Mouse (Mus musculus) thymus, postnatal 14 days (tissue): ENCODE measurements around the gene Naa40.

Source experiments
- DNase-seq: peaks from one replicate; pipeline ENCODE4 v3.0.0; 2021

The Naa40 gene

DNA sequence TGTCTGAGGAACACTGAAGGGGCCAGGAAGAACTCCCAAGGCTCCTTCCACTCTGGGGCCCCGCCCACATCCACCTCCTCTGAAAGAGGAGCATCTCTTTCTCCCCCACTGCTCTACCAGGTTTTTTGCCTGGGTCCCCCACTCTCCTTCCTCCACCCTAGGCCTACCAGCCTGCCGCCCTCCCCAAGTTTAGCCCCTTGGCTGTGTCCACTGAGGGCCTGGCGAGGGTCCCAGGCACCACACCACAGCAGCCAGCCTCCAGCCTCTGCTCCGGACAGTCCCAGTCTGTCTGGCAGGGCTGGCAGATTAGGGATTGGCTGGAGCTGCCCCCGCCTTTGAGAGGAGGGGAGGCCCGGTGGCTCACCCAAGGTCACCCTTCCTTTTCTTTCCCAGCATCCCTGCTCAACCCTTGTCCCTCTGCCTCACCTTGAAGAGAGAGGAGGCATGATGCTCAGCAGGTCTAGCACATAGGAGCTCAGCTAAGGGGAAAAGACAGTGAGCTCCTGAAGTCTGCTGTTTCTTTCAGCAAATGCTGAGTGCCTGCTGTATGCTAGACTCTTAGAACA lies 23.9 kb upstream of the Naa40 start:
- no peak for DNase-seq

DNA sequence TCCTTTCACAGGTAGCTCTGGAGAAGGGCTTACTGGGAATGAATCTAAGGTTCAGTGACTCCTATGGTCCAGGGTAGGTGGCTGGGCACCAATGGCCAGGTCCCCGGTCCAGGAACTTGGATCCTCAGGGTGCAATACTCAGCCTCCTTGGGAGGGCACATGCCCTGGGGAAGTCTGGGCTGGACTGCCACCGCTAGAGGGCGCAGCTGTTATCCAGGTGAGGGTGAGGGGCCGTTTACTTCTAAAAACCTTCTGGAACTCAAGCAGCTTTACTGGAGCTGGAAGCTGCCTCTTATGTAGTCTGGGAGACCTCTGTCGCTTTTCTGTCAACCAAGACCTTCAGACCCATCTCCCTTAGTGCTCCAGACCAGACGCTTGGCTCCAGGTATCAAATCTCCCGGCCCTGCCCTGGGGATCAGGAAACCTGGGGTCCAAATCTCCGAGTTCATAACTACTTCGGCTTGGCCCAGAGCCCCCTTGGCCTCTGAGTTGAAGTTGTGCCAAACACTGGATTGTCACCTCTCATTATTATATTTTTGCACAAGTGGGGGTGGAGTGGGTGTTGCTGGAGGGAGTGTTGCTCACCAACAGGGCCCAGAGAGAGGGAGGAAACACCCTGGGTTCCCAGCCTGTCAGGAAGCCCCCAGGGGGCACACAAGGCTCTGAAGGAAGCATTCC lies 23.2 kb upstream of the Naa40 start:
- DNase-seq = peak; percentile 89

DNA sequence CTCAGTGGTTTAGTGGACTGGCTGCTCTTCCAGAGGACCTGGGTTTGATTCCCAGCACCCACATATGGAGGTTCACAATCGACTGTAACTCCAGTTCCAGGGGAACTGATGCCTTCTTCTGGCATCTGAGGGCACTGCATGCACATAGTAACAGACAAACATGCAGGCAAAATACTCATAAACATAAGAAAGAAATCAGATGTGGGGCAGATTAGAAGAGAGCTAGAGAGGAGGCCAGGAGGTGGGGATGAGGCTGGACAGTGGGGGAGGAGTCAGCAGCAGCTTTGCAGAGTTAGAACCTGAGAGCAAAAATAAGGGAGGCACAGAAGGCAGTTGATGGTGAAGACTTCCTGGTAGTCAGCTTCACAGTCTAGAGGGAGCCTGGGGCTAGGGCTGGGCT lies 21.6 kb upstream of the Naa40 start:
- no peak for DNase-seq

DNA sequence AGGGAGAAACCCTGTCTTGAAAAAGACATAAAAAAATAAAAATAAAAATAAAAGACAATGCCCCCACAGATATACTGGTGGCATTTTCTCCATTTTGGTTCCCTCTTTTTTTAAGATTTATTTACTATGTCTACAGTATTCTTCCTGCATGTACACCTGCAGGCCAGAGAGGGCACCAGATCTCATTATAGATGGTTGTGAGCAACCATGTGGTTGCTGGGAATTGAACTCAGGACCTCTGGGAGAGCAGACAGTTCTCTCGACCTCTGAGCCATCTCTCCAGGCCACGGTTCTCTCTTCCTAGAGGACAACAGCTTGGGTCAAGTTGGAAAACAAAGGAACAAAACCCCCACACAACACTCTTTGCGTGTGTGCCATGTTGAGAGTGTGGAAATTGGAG lies 21.0 kb upstream of the Naa40 start:
- DNase-seq = no peak

DNA sequence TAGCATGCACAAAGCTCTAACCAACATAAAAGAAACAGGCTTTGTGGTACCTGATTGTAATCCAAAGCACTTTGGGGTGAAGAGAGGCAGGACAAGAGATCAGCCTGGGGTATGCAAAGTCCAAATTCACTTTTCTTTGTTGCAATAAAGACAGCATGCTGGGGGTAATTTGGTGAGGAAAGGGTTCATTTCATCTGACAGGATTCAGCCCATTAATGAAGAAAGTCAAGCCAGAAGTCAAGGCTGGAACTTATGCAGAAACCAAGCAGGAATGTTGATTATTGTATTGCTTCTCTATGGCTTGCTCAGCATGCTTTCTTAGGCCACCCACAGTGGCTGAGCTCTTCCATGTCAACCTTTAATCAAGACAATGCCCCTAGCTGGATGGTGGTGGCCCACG lies 20.5 kb upstream of the Naa40 start:
- DNase-seq = no peak

DNA sequence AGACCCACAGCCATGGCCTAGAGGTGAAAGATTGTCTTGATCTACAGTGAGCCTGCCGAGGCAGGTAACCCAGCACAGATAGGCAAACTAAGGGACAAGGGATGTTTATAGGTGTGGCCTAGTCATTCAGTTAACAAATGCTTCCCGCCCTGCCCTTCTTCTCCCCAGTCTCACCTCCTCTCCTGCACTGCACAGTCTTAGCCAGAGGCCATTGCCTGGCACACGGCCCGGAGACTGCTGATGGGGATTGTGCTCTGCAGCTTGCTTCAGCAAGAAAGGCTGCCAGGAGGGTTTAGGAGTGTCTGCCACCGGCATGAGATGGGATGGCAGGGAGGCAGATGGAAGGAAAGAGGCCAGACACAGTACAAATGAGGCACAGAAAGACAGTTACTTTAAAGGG lies 16.9 kb upstream of the Naa40 start:
- no peak for DNase-seq

DNA sequence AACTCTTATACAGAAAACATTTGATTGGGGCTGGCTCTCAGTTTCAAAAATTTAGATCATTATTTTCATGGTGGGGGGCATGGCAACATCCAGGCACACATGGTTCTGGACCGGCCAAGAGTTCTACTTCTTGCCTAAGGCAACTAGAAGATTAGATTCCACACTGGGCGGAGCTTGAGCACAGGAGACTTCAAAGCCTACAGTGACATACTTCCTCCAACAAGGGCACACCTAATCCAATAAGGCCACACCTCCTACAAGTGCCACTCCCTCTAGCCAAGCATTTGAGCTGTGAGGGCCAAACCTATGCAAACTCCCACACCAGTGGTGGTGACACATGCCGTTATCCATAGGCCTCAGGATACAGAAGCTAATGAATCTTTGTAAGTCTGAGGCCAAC lies 5.0 kb upstream of the Naa40 start:
- DNase-seq = no peak

DNA sequence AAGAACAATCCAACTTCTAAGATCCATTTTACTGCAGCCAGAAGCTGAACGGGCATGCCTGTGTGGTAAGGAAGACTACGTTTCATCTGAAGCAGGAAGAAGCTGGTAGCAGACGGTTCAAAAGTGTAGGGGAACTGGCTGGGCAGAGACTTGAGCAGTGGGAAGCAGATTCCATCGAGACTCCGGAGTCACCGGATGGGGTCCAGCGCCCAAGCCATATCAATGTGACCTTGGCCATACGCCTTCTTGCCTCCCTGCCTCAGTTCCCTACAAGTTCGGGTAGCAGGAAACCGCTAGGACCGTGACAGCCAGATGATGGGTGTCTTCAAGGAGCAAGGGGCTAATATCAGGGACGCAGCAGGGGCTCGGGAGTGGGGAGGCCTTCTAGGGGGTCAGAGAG lies 692 bp downstream of the Naa40 start:
- peak; percentile 40 for DNase-seq

DNA sequence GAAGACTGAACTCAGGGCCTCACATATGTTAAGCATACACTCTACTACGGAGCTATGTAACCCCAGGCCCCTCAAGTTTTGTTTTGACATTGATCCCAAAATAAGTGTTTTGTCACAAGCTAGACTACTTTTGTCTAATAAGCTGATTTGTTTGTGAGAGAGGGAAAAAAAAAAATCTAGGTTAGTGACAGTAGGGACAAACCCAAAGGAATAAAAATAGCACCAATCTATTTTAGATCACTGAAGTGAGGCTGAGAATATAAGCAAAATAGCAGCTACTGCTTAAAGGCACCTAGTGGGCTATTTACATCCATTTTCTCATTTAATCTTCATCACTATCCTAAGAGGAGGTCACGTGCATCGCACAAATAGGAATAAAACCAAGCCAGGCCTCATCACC lies 1.4 kb downstream of the Naa40 start:
- no peak for DNase-seq

DNA sequence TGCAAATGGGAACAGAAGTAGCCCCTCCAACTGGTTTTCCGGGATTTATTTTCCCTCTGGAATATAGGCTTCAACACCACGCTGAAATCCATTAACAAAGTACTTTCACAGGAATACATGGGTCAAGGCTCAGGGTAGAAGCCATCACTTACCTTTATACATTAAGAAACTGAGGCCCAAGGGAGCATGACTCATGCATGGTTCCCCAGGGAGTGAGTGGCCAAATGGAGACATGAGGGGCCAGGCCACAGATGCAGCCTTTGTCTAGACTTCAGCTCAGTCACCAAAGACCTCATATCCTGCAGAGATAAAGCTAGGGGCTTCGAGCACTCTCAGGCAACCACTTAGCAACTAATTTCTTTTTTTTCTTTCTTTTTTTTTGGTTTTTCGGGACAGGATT lies 4.2 kb downstream of the Naa40 start:
- no peak for DNase-seq

DNA sequence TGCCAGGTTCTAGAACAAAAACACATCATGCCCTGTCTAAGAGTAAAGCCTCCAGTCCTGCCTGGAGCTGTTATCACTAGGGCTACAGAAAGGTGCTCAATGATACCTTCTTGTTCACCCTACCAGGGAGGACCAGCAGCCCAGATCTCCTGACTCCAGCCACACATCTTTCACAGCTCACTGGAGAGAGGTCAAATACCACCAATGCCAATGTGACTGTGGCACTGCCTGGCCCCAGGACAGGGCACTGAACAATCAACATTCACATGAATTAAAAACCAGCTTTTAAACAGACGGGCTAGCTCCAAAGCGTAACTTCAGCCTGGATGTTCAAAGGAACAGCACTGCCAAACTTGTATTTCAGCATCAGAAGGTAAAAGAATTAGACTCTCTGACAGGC lies 5.0 kb downstream of the Naa40 start:
- no peak for DNase-seq

DNA sequence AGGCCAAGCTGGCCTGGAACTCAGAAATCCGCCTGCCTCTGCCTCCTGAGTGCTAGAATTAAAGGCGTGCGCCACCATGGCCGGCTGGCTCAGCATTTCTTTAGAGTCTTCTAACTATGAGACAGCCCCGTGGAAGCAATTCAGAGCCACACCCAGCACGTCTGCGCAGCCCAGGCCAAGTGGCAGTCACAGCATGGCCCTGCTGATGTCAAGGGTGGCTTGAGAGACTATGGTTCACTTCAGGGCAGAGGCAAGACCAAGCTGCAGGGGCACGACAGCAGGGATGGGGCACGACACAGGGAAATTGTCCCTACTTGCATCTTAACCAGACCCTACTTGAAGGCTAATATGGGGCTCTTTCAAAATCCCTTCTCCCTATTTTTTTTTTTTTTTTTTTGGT lies 5.5 kb downstream of the Naa40 start:
- no peak for DNase-seq

DNA sequence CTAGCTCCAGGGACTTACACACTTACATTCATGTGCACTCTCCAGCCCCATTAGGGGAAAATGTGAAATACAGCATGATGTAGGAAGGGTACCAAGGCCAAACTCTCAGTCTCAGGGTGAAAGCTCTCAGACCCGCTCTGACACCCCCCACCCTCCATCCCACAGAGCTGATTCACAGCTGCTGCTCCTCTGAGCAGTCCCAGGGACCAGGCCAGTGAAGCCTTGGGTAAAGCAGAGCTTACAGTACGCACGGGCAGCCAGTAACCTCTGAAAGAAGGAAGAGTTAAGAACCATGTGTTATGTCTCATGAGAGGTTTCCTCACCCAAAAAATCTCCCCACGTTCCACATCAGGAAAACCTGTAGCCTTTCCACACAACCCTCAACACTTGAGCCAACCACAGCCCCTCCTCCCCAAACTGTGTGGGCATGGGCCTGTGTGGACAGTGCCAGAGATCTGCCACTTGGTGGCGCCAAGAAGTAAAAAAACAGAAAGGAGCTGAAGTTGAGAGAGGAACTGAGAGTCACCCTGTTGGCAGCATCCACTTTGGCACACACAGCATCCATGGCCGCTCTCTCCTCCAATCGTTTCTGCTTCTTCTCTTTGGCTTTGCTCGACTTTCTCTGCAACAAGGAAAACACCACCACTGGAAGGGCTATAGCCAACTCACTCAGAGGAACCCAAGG lies 6.3 kb downstream of the Naa40 start:
- DNase-seq = peak; percentile 83

DNA sequence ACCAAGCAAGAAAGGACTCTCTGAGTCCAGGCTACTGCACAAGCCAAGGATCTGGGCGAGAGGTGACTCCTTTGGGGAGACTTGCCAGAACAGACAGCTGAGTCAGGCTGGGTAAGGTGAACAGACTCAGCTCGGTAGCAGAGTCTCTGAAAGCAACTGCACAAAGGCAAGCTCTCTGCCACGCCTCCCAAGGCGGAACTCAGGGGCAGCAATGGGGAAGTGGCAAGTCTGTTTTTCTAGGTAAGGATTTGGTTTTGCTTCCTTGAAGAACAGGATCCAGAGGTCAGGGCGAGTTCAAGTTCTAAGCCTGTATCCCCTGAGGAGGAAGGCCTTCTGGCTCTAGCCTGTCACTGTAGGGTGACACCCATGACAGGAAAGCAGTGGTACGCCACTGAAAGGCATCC lies 14.5 kb downstream of the Naa40 start:
- no peak for DNase-seq

DNA sequence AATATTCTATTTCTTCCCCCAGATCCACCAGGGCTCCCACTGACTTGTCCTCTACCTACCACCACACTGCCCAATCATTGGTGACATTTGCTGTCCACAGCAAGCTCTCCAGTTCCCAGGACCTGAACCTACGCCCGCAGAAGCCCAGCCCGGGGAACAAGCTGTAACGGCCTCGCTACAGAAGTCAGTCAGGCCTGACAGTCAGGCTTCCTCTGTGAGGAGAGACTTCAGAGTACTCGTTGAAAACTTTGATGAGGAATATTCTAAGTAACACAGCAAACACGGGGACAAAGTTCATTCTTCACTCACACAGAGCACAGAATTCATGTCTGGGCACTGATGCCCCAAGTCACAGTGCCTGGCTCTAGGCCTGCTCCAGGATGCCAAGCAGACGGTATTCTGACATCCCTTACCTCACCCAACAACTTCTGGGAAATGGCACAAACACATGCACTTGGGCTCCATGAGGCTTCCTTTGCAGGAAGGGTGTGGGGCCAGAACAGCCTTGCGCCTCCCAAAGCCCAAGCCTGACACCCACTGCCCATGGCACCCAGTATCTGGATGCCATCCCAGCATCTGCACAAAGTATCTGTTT lies 15.8 kb downstream of the Naa40 start:
- DNase-seq = no peak

DNA sequence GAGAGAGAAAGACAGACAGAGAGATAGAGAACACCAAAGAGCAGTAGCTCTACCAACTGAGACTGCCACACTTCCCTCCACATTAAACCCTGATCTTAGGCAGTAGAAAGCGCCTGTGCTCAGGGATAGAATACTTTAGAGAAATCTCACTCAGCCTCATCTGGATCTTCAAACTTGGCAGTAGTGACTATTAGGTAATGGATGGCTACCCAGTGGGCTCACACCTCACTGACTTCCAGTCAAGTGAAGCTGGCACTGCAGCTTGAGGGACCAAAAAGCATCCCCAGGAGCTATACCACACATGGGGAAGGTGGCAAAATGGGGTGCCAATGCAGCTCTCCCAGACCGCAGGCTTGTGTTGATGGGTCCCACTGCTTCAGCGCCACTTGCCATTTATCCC lies 16.7 kb downstream of the Naa40 start:
- no peak for DNase-seq

DNA sequence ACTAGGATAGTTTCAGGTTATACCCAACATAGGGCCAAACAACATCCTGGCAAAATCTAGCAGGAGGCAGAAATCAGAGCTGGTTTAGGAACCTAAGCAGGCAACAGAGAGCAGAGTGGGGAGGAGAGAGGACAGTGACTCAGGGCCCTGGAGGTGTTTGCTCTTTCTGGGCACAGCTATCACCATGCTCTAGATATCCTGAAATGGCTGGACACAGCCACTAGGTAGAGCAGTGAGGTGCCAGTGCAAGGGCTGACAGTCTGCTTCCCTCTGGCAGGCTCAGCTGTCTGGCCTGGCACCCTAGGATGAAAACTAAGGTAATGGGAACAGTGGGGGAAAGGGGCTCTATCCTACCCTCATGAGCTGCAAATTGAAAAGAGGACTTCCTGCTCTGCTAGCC lies 17.5 kb downstream of the Naa40 start:
- no peak for DNase-seq

DNA sequence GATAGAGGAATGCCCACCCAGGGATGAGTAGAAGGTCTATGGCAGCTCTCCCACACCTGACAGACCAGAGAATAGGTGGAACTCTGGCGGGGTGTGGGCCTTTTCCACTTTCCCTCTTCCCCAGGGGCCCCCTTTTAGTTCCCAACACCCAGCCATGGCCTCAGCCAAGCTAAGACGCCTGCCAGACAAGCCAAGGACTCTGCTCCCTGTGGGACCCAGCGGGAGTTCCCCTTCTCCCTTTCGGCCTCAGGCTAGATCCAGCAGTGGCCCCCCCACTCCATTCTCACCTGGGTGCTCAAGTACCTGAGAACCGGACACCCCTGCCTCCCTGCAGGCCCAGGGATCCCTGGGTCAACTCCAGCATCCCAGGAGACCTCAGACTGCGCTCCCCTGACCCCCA lies 18.8 kb downstream of the Naa40 start:
- no peak for DNase-seq

DNA sequence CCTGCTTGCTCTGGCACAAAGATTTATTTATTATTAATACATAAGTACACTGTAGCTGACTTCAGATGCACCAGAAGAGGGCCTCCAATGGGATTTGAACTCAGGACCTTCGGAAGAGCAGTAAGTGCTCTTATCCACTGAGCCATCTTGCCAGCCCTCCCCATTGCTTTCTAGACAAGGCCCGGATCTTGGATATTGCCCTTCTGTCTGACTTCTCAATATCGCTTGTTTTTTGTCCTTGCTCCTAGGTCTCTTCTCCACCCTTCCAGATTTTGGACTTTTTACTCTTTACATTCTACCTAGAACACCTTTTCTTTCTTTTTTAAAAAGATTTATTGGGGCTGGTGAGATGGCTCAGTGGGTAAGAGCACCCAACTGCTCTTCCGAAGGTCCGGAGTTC lies 22.2 kb downstream of the Naa40 start:
- no peak for DNase-seq

DNA sequence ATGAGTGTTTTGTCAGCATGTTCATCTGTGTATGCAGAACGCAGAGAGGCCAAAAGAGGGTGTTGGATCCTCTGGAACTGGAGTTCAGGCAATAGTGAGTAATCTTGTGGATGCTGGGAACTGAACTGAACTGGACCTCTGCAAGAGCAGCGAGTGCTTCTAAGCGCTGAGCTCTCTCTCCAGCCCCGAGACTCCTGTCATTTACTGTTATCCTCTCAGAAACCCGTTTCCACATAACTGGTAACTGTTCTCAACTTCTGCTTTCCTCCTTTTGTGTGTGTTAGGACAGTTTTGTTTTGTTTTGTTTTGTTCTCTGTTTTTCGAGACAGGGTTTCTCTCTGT lies 23.1 kb downstream of the Naa40 start:
- no peak for DNase-seq

DNA sequence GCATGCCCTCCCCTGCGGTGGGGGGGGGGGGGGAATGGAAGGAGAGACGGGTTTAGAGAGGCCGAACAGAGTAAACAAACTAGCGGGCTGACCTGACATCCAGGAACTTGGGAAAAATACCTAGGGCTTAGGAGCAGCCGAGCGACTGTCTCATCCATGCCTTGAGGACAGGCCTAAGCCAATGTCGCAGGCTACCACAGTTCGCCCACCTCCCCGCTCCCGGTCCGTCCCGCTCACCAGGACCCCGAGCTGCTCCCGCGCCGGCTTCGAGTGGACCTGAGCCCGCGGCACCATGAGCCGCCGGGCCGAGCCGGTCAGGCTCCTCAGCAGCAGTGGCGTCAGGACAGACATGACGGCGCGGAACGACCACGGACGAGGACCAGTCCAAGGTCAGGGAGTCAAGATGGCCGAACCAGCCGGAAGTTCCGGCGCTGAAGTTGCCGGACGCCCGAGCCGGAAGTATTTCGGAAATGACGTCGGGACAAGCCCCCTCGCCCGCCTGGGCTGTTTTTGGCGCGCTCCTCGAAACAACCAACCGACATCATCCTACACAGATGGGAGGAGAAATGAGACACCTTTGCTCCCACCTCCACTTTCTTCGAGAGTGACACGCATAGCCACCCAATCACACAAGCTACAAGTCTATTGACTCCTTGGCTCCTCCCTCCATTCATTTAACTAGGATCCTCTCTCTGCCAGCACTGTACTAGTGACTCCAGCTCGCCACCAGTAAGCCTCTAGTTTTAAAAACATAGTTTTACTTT lies 23.6 kb downstream of the Naa40 start, which contains the start of gene Cox8a:
TSS of gene Cox8a (minus strand) at position 455 of the 764 bp plus-strand sequence.
- peak; percentile 91 for DNase-seq

DNA sequence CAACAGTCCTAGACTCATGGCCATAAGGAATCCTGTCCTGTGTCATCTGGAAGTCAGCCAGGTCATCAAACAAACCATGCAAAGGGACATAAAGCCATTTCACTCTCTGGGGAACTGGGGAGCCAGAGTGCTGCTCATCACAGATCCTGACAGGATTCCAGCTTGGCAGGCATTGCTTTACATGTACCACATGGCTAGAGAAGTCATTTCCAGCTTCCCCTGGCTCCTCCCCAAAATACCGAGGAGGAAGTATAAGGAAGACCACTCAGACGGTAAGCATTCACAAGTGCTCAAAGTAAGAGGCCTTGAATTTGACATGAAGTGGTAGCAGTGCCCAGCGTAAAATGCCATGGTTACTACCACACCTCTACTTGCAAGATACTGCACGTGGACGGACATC lies 26.5 kb downstream of the Naa40 start:
- no peak for DNase-seq

DNA sequence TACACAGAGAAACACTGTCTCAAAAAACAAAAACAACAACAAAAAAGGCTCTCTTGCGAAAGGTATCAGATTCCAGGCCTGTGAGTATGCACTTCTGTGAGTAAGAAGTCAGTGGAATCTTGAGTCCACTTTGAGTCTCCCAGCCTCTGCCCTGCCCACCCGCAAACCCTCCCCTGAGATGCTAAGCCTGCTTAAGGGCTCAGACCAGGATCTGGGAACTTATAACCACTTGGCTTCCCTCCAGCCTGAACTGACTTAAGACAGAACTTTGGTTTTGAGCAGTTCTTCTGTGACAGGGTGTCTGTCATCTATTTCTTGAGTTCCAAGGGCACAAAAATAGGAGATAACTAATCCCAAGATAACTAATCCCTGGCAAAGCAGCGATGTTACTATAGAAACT lies 28.0 kb downstream of the Naa40 start:
- no peak for DNase-seq

DNA sequence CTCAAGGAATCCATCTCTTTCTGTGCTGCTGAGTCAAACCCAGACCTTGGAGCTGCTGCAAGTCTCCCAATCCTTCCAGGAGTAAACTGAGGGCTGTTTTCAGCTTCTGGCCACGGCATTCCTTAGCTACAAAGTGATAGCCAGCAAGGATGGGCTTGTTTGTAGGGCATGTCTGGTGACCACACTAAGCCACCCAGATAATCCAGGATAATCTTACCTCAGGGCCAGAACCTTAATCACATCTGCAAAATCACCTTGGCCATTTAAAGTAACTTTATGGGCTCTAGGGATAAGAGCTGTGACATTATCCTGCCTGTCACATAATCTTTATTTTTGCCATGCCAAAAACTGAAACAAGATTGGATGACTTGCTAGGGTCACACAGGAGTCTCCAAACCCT lies 28.8 kb downstream of the Naa40 start:
- no peak for DNase-seq
